Mouse (Mus musculus) brain, embryonic 14.5 days (tissue): Measurements from ENCODE around the gene Ctsz. TPM values are rescaled to one million over a fixed set of nuclear protein-coding genes. Genes with fewer than 3 reads are reported as not detected.

Experiments used
- DNase-seq: peaks from one replicate; pipeline ENCODE4 v3.0.0-alpha.2; 2011; ENCODE audit warnings: low read depth
- CTCF ChIP-seq: fragments of 200-500 bp; IDR thresholded peaks from 2 replicates; pipeline ENCODE4 v1.5.1; 2012; ENCODE audit warnings: inconsistent platforms, mild to moderate bottlenecking, moderate library complexity, borderline replicate concordance; ENCODE audit not compliant: insufficient read depth, insufficient read length; ENCODE audit errors: extremely low read depth
- POLR2A ChIP-seq: fragments of 200-500 bp; IDR thresholded peaks from 2 replicates; pipeline ENCODE4 v1.6.1; 2012; ENCODE audit warnings: mild to moderate bottlenecking, inconsistent platforms, borderline replicate concordance; ENCODE audit not compliant: poor library complexity, insufficient read depth, insufficient read length, severe bottlenecking; ENCODE audit errors: extremely low read depth
- polyA plus RNA-seq: library from polyadenylated mRNA; depleted of rRNA; stranded (reverse); fragments of >200 nt; gene quantifications from 2 replicates; pipeline ENCODE4 v1.2.3, GENCODE M21; 2012

The Ctsz gene
- polyA plus RNA-seq, 1 experiment = 69.4 TPM

DNA sequence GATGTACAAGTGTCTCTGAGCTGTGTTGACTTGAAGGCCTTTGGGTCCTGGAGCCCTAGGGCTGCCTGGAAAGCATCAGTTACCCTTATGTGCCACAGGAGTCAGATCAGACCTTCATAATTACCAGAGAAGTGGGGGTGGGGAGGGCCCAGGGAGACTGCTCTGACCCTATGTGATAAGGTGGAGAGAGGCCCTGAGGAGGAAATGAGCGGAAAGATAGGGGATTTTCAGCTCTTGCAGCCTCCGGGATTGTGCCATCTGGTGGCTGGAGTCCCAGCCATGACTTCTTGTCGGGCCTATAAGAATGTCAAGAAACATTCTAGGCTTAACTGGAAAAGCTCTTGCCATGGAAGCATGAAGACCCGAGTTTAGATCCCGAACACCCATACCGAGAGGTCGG, 14.8 kb upstream of the Ctsz start:
- TF ChIP-seq CTCF (peak; percentile 13; the same call in 1 of the 2 replicates), POLR2A (no peak)
- no peak for DNase-seq

DNA sequence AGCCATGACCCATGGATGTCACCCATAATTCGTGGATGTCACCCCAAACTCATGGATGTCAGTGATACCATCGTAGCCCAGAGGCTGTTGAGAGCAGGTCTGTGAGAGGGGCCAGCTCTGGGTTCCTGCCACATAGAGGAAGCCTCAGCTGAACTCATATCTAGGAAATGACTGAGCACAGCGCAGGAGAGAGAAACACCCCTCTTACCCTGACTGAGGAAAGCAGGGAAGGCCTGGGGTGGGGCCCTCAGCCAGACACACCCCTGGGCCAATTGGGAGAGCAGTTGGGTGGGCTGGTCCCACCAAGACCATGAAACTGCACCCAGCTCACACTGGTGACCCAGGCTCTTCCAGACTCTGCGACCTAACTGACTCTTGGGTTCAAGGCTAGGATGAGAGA, 11.5 kb upstream of the Ctsz start, which contains the start of gene Tubb1:
TSS of gene Tubb1 (plus strand) at position 343 of the 400 bp plus-strand sequence.
- DNase-seq = no peak
- TF ChIP-seq POLR2A (no peak), CTCF (no peak)

DNA sequence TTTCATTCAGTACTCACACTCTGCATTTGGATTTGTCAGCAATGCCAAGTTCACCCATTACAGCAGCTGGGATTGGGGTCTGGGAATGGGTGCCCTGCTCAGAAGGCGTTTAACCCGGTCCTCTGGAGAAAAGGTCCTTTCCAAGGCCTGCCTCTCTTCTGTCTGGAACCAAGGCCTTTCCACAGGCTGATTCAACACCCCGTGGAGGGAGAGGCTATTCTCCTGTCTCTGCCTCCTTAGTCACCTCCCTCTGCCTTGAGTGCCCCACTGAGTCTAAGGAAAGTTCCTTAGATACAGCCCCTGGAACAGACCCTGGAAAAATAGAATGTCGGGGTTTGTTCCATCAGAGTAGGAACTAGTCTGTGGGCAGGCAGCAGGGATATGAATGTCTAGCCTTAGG, 9.6 kb upstream of the Ctsz start:
- no peak for TF ChIP-seq POLR2A
- TF ChIP-seq CTCF = no peak
- DNase-seq = no peak

- TF ChIP-seq CTCF (no peak), POLR2A (no peak)
- no peak for DNase-seq
Observed at GRCm38 (mm10) chr2:174446905-174447304, 8.1 kb upstream of the Ctsz start.

- no peak for DNase-seq
- no peak for TF ChIP-seq POLR2A
- no peak for TF ChIP-seq CTCF
Observed at GRCm38 (mm10) chr2:174446492-174446891, 7.7 kb upstream of the Ctsz start.

DNA sequence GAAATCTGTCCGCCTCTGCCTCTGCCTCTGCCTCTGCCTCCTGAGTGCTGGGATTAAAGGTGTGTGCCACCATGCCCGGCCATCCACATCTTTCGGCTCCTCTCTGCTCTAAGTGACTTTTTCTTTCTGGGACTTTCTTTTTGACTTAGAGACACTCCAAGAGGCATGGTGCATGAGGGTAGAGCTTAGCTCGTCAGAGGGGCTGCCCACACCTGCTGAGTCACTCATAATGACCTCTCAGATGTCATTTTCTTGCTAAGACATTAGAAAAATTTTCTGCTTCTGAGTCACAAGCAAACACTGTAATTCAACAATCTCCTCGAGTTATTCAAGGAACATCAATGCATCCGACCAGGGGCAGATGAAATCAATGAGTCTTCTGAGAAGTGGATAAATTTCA, 6.2 kb upstream of the Ctsz start:
- no peak for TF ChIP-seq CTCF
- no peak for TF ChIP-seq POLR2A
- DNase-seq = no peak

DNA sequence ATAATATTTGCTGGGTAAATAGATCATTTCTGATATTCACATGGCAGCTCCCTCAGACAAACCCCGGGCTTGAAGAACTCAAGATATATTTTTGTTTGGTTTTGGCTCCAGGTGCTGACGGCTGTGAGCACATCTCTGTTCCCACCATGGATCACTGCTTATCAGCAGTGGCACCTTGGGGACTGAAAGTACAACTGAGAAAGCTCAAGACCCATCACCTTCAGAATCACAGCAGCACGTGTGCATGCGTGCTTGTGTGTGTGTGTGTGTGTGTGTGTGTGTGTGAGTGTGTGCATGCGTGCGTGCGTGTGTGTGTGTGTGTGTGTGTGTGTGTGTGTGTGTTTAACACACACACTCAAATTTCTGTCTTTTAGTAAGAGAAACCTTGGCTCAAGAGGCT, 5.5 kb upstream of the Ctsz start:
- no peak for TF ChIP-seq POLR2A
- no peak for TF ChIP-seq CTCF
- no peak for DNase-seq

DNA sequence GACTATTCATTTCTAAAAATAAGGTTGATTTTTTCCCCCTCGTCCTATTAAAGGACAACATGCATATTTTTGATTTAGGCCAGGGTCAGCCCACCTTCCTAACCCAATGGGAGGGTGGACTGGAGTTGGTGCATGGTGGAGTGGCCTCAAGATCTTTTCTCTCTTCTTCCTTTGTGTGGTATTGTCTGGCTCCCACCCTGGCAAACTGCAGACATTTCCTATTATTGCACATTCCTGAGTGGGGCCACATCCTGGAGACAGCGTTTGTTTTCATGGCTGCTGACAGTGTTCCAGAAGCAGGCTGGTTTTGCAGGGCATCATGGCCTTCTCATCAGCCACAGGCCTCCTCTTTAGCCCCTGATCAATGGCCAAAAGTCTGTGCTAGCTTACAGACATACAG, 4.2 kb upstream of the Ctsz start:
- TF ChIP-seq POLR2A (no peak), CTCF (no peak)
- no peak for DNase-seq

DNA sequence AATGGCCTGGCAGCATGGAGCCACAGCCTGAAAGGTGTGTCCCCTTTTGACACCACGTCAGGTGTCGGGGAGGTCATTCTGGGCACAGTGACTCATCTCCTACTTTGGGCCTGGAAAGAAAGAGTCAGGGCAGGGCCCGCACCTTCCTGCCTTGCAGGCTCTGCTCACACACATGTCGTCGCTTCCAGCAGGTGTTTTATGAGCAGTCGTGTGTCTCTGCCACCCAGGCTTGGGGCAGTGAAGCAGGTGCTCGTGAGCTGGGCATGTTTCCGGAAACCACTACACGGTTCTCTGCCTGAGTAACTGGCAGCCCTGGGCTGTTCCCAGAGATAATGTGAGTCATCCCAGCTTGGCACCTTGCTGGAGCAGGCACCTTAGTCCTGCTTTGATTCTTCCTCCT, 3.6 kb upstream of the Ctsz start:
- no peak for TF ChIP-seq CTCF
- TF ChIP-seq POLR2A = no peak
- DNase-seq = no peak

GRCm38 (mm10) chr2:174441898-174442297, 3.1 kb upstream of the Ctsz start:
- TF ChIP-seq POLR2A (no peak), CTCF (no peak)

DNA sequence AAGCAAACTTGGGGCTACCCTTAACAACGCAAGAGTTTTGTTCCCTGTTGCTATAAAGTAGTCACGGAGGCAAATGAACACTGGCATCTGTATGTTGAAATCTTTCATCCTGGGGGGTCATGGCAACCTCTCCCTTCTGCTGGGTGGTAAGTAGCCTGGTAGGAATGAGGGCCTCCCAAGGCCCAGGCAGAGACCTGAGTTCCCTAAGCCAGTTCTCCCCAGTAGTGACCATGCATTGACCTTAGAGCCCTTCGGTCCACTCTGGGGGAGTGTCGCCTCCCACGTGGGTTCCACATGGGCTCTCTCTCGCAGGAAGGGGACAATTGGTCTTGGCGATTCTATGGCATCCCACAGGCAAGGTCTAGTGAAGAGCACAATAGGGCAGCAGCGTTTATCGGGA, 1.1 kb upstream of the Ctsz start:
- no peak for DNase-seq
- no peak for TF ChIP-seq CTCF
- no peak for TF ChIP-seq POLR2A

More at GRCm38 (mm10) chr2:174441898-174442297, 3.1 kb upstream of the Ctsz start:
- DNase-seq = no peak

GRCm38 (mm10) chr2:174439450-174439838, 605 bp upstream of the Ctsz start:
- no peak for TF ChIP-seq CTCF
- TF ChIP-seq POLR2A = no peak
- no peak for DNase-seq
